In genomic region chr17:26506031-26506641, GRCm38 (mm10) we compare ENCODE assay signal across 8 mouse cellular contexts. TPM values are rescaled to one million over a fixed set of nuclear protein-coding genes. Genes with fewer than 3 reads are reported as not detected.
A peak's percentile ranks its signal among the peaks of the same experiment; 100 is the strongest.
DNase-seq lines count a peak whose midpoint lies in the region; ATAC-seq and TF ChIP-seq lines count a peak whose summit lies in the region.

No protein-coding gene starts in this region.

- intact Hi-C loops in gastrocnemius, adult 2 months (cut with DNase I): no loop called here

- peak overlapping the region; percentile 100 for H3K27ac ChIP-seq in gastrocnemius, adult 2 months
- H3K27ac ChIP-seq in heart, embryonic 15.5 days: peak overlapping the region; percentile 99
- no peak overlapping the region for H3K27ac ChIP-seq in midbrain, embryonic 14.5 days (replicated peaks; ENCODE audit: low read depth, low read length)

- no peaks in the 10 kb centered on the region for H3K27me3 ChIP-seq in heart, embryonic 15.5 days
- H3K27me3 ChIP-seq in midbrain, embryonic 14.5 days (ENCODE audit: control insufficient read depth, insufficient read depth, low read length): no peaks in the 10 kb centered on the region

- peaks cover 5% of the 10 kb centered on the region; the same call in 1 of the 2 replicates for H3K36me3 ChIP-seq in heart, embryonic 15.5 days
- peaks cover 6% of the 10 kb centered on the region; the same call in 1 of the 2 replicates for H3K36me3 ChIP-seq in midbrain, embryonic 14.5 days (ENCODE audit: control insufficient read depth, insufficient read depth, low read length)

- H3K9me3 ChIP-seq in heart, embryonic 15.5 days (replicated peaks): no peaks in the 10 kb centered on the region
- H3K9me3 ChIP-seq in midbrain, embryonic 14.5 days (ENCODE audit: control insufficient read depth, low read length): no peaks in the 10 kb centered on the region

- no peak for TF ChIP-seq CTCF in gastrocnemius, adult 2 months (IDR thresholded peaks at IDR 0.05)

- H3K4me3 ChIP-seq in gastrocnemius, adult 2 months: peak overlapping the region; percentile 86
- peak overlapping the region; percentile 82 for H3K4me3 ChIP-seq in heart, embryonic 15.5 days
- H3K4me3 ChIP-seq in midbrain, embryonic 14.5 days (replicated peaks; ENCODE audit: low read depth, low read length): peak overlapping the region; percentile 75

- peaks cover 63% of the 10 kb centered on the region for H3K4me1 ChIP-seq in heart, embryonic 15.5 days (replicated peaks)
- H3K4me1 ChIP-seq in midbrain, embryonic 14.5 days (ENCODE audit: control insufficient read depth, insufficient read depth, low read length): peaks cover 46% of the 10 kb centered on the region

- H3K4me2 ChIP-seq in heart, embryonic 15.5 days: peak overlapping the region; percentile 71
- H3K4me2 ChIP-seq in midbrain, embryonic 14.5 days (ENCODE audit: low read length): peak overlapping the region; percentile 86

- WGBS in heart, embryonic 15.5 days: 46% methylated on average over 14 of the region's 14 CpGs
- WGBS in midbrain, embryonic 14.5 days: 84% methylated on average over 14 of the region's 14 CpGs

- peak overlapping the region; percentile 92 for H3K9ac ChIP-seq in heart, embryonic 15.5 days
- peak overlapping the region; percentile 96 for H3K9ac ChIP-seq in midbrain, embryonic 14.5 days (replicated peaks; ENCODE audit: low read length)

- no peak for ATAC-seq in heart, embryonic 15.5 days (replicated peaks; ENCODE audit: insufficient number of reproducible peaks, insufficient read depth, low FRiP score, low read depth)
- no peak for ATAC-seq in midbrain, embryonic 14.5 days (ENCODE audit: low FRiP score, low TSS enrichment)

- peak; percentile 77 for DNase-seq in gastrocnemius, adult 2 months
- no peak for DNase-seq in gastrocnemius, postnatal 10 days
- peak; percentile 63 for DNase-seq in cerebellum, adult 9-11 months
- peak; percentile 41 to 56 for DNase-seq in kidney, postnatal 4 days
- DNase-seq in midbrain, embryonic 14.5 days: no peak
- DNase-seq in right cerebral cortex, postnatal 36 days (ENCODE audit: low spot score in 2 of 2): no peak
- no peak for DNase-seq in frontal cortex, postnatal 14 days (ENCODE audit: low spot score in 2 of 2)

RNA-seq across cellular contexts. Expression of gene Ergic1, which starts 55.2 kb away (rescaled TPM):
- total RNA-seq in gastrocnemius, adult 2 months (2021): 10 to 100 TPM; 40.3 to 60.3 TPM
- total RNA-seq in gastrocnemius, postnatal 10 days (2021): 100 to 1,000 TPM; 115 to 117 TPM
- 75.0 and 92.0 TPM in 2 replicates for polyA plus RNA-seq in heart, embryonic 15.5 days (2015; fragmentation: Nextera tagmentation; extraction: Ambion mirVana)
- polyA plus RNA-seq in midbrain, embryonic 14.5 days (2014; fragmentation: Nextera tagmentation; extraction: Ambion mirVana): 117 and 129 TPM in 2 replicates

RNA-seq across cellular contexts. Expression of gene Dusp1, which starts 55.8 kb away (rescaled TPM):
- total RNA-seq in gastrocnemius, adult 2 months (2021): 10 to 100 TPM; 73.0 to 89.6 TPM
- 10 to 100 TPM; 40.3 to 43.3 TPM for total RNA-seq in gastrocnemius, postnatal 10 days (2021)
- polyA plus RNA-seq in heart, embryonic 15.5 days (2015; fragmentation: Nextera tagmentation; extraction: Ambion mirVana): 30.8 and 38.1 TPM in 2 replicates
- polyA plus RNA-seq in midbrain, embryonic 14.5 days (2014; fragmentation: Nextera tagmentation; extraction: Ambion mirVana): 44.2 and 45.8 TPM in 2 replicates

Comparison
In these comparisons a context has a peak if more than half of its experiments do, and no peak if none do; other contexts are left out.
1. DNase-seq: peak in gastrocnemius, adult 2 months (single experiment), cerebellum, adult 9-11 months (single experiment) and kidney, postnatal 4 days (2 of 2); none in gastrocnemius, postnatal 10 days (single experiment), midbrain, embryonic 14.5 days (single experiment), right cerebral cortex, postnatal 36 days (0 of 2) and frontal cortex, postnatal 14 days (0 of 2).
2. Peak in every context shown above with its lines, with median percentiles within 50 percentile points of each other: H3K4me3 ChIP-seq.